Mouse (Mus musculus) megakaryocyte, embryonic 14.5 days (primary cell): ENCODE measurements around the gene Taf11. TPM values are rescaled to one million over a fixed set of nuclear protein-coding genes. Genes with fewer than 3 reads are reported as not detected.

Experiments
- H3K27me3 ChIP-seq: replicated peaks from 2 replicates; pipeline ENCODE3; 2012; ENCODE audit warnings: inconsistent platforms
- H3K36me3 ChIP-seq: replicated peaks from 2 replicates; pipeline ENCODE3; 2012; ENCODE audit warnings: low read length, inconsistent platforms, mixed read lengths
- H3K4me1 ChIP-seq: 2 replicates; pipeline ENCODE4 v1.6.1; 2012; ENCODE audit warnings: inconsistent platforms
- H3K4me3 ChIP-seq: replicated peaks from 2 replicates; pipeline ENCODE3; 2012; ENCODE audit warnings: moderate library complexity, mild to moderate bottlenecking, inconsistent platforms
- H3K9me3 ChIP-seq: 2 replicates; pipeline ENCODE4 v1.6.1; 2012; ENCODE audit warnings: inconsistent platforms
- FLI1 ChIP-seq: IDR thresholded peaks from 2 replicates; pipeline ENCODE4 v1.6.1; 2012; ENCODE audit warnings: low read length, inconsistent platforms, mixed read lengths
- GATA1 ChIP-seq: IDR thresholded peaks from 3 replicates; pipeline ENCODE4 v1.6.1; 2012; ENCODE audit warnings: mixed read lengths, low read length, inconsistent platforms, borderline replicate concordance
- polyA plus RNA-seq: library from polyadenylated mRNA; stranded (reverse); fragments of >175 nt; gene quantifications from 2 replicates; pipeline ENCODE4 v1.2.3, GENCODE M21; 2012; ENCODE audit warnings: low replicate concordance; ENCODE audit not compliant: insufficient read depth

The Taf11 gene
- polyA plus RNA-seq, 1 experiment, result 82.5 TPM

- no peaks in the 10 kb centered on the region for H3K9me3 ChIP-seq
- H3K27me3 ChIP-seq, result no peaks in the 10 kb centered on the region
- TF ChIP-seq FLI1, result no peak
- no peak for TF ChIP-seq GATA1
- peaks cover 95% of the 10 kb centered on the region for H3K36me3 ChIP-seq
- peaks cover 8% of the 10 kb centered on the region for H3K4me1 ChIP-seq
- no peak overlapping the region for H3K4me3 ChIP-seq
Observed at GRCm38 (mm10) chr17:27883129-27883528, 26.5 kb downstream of the Taf11 start.

- H3K36me3 ChIP-seq, result peaks cover 92% of the 10 kb centered on the region
- no peaks in the 10 kb centered on the region for H3K27me3 ChIP-seq
Observed at GRCm38 (mm10) chr17:27881518-27881917, 28.1 kb downstream of the Taf11 start.

GRCm38 (mm10) chr17:27874510-27874909 is 35.1 kb downstream of the Taf11 start:
- H3K9me3 ChIP-seq, result no peaks in the 10 kb centered on the region
- peak overlapping the region; percentile 62 for H3K4me3 ChIP-seq
- H3K27me3 ChIP-seq, result no peaks in the 10 kb centered on the region
- peaks cover 30% of the 10 kb centered on the region for H3K36me3 ChIP-seq
- no peak for TF ChIP-seq GATA1
- TF ChIP-seq FLI1, result no peak
- H3K4me1 ChIP-seq, result peaks cover 24% of the 10 kb centered on the region

More at GRCm38 (mm10) chr17:27881518-27881917, 28.1 kb downstream of the Taf11 start:
- Histone ChIP-seq H3K4me3 (no peak overlapping the region), H3K9me3 (no peaks in the 10 kb centered on the region), H3K4me1 (peaks cover 7% of the 10 kb centered on the region)
- TF ChIP-seq FLI1 (no peak), GATA1 (no peak)

GRCm38 (mm10) chr17:27873583-27873982 is 36.1 kb downstream of the Taf11 start:
- Histone ChIP-seq H3K27me3 (no peaks in the 10 kb centered on the region), H3K36me3 (peaks cover 21% of the 10 kb centered on the region), H3K4me3 (no peak overlapping the region), H3K9me3 (no peaks in the 10 kb centered on the region), H3K4me1 (peaks cover 34% of the 10 kb centered on the region)
- TF ChIP-seq GATA1 (no peak), FLI1 (no peak)

GRCm38 (mm10) chr17:27871851-27872250 is 37.8 kb downstream of the Taf11 start:
- Histone ChIP-seq H3K27me3 (no peaks in the 10 kb centered on the region), H3K4me1 (peaks cover 45% of the 10 kb centered on the region), H3K4me3 (no peak overlapping the region), H3K36me3 (peaks cover 7% of the 10 kb centered on the region), H3K9me3 (no peaks in the 10 kb centered on the region)
- TF ChIP-seq FLI1, result no peak
- no peak for TF ChIP-seq GATA1

- H3K4me3 ChIP-seq, result no peak overlapping the region
- TF ChIP-seq FLI1 (no peak), GATA1 (no peak)
- H3K27me3 ChIP-seq, result peaks cover 4% of the 10 kb centered on the region
- no peaks in the 10 kb centered on the region for H3K9me3 ChIP-seq
- H3K36me3 ChIP-seq, result peaks cover 3% of the 10 kb centered on the region
- H3K4me1 ChIP-seq, result peaks cover 39% of the 10 kb centered on the region
Observed at GRCm38 (mm10) chr17:27866737-27867136, 42.9 kb downstream of the Taf11 start.

- no peak overlapping the region for H3K4me3 ChIP-seq
- H3K36me3 ChIP-seq, result peaks cover 3% of the 10 kb centered on the region
- peaks cover 48% of the 10 kb centered on the region for H3K4me1 ChIP-seq
- TF ChIP-seq GATA1 (no peak), FLI1 (no peak)
- no peaks in the 10 kb centered on the region for H3K9me3 ChIP-seq
- peaks cover 4% of the 10 kb centered on the region for H3K27me3 ChIP-seq
Observed at GRCm38 (mm10) chr17:27865461-27865860, 44.2 kb downstream of the Taf11 start.

GRCm38 (mm10) chr17:27859131-27859530 is 50.5 kb downstream of the Taf11 start:
- Histone ChIP-seq H3K4me3 (peak overlapping the region; percentile 97), H3K4me1 (peaks cover 50% of the 10 kb centered on the region)

GRCm38 (mm10) chr17:27857649-27858475 is 51.8 kb downstream of the Taf11 start:
- H3K36me3 ChIP-seq, result peaks cover 13% of the 10 kb centered on the region
- H3K27me3 ChIP-seq, result no peaks in the 10 kb centered on the region
- H3K9me3 ChIP-seq, result no peaks in the 10 kb centered on the region
- TF ChIP-seq FLI1 (no peak), GATA1 (no peak)
- H3K4me3 ChIP-seq, result peak overlapping the region; percentile 97
- peaks cover 50% of the 10 kb centered on the region for H3K4me1 ChIP-seq

More at GRCm38 (mm10) chr17:27859131-27859530, 50.5 kb downstream of the Taf11 start:
- Histone ChIP-seq H3K36me3 (peaks cover 5% of the 10 kb centered on the region), H3K27me3 (no peaks in the 10 kb centered on the region), H3K9me3 (no peaks in the 10 kb centered on the region)
- TF ChIP-seq GATA1, result no peak
- TF ChIP-seq FLI1, result no peak
